Mouse (Mus musculus) embryonic fibroblast, embryonic 13.5 days (primary cell): ENCODE results near the gene Atf2.

Experiments used
- CTCF ChIP-seq: IDR thresholded peaks from 2 replicates; pipeline ENCODE4 v1.5.1; 2011; ENCODE audit warnings: mild to moderate bottlenecking, control low read depth, low read length, moderate library complexity, borderline replicate concordance; ENCODE audit not compliant: insufficient read depth
- POLR2A ChIP-seq: IDR thresholded peaks from 2 replicates; pipeline ENCODE4 v1.6.1; 2011; ENCODE audit warnings: low read depth, mild to moderate bottlenecking, control low read depth, low read length, moderate library complexity

- TF ChIP-seq CTCF (no peak), POLR2A (no peak)
Observed at GRCm38 (mm10) chr2:73938896-73939295, 46.5 kb upstream of the Atf2 start.
